Mouse (Mus musculus) bone marrow macrophage, adult 2 months (primary cell): ENCODE measurements around the gene Ptprm. TPM values are rescaled to one million over a fixed set of nuclear protein-coding genes. Genes with fewer than 3 reads are reported as not detected.

ENCODE experiments used
- H3K27ac ChIP-seq: 2 replicates; pipeline ENCODE4 v1.5.1; 2012; ENCODE audit warnings: low read depth, low read length; ENCODE audit not compliant: insufficient read depth
- H3K4me1 ChIP-seq: 2 replicates; pipeline ENCODE4 v1.6.1; 2012; ENCODE audit warnings: low read length; ENCODE audit not compliant: control insufficient read depth, insufficient read depth
- H3K4me3 ChIP-seq: 2 replicates; pipeline ENCODE4 v1.5.1; 2012; ENCODE audit warnings: mild to moderate bottlenecking, low read length, moderate library complexity; ENCODE audit not compliant: insufficient read depth
- CTCF ChIP-seq: IDR thresholded peaks from 2 replicates; pipeline ENCODE4 v1.5.1; 2012; ENCODE audit warnings: low read depth, mild to moderate bottlenecking, low read length, moderate library complexity
- POLR2A ChIP-seq: IDR thresholded peaks from 2 replicates; pipeline ENCODE4 v1.6.1; 2012; ENCODE audit warnings: mild to moderate bottlenecking, low read depth, low read length, borderline replicate concordance
- polyA plus RNA-seq: library from polyadenylated mRNA; stranded (reverse); fragments of >200 nt; gene quantifications from 2 replicates; pipeline ENCODE4 v1.2.4, GENCODE M21; 2012; ENCODE audit not compliant: missing spikeins, insufficient read depth, insufficient read length

Ptprm gene
- polyA plus RNA-seq, 1 experiment = 0.34 TPM

- Histone ChIP-seq H3K4me1 (peaks cover 56% of the 10 kb centered on the region), H3K27ac (peak overlapping the region; percentile 100), H3K4me3 (peak overlapping the region; percentile 34; the same call in 1 of the 2 replicates)
- TF ChIP-seq POLR2A (no peak), CTCF (no peak)
Measured at GRCm38 (mm10) chr17:66711221-66712016, 642.8 kb downstream of the Ptprm start.

DNA sequence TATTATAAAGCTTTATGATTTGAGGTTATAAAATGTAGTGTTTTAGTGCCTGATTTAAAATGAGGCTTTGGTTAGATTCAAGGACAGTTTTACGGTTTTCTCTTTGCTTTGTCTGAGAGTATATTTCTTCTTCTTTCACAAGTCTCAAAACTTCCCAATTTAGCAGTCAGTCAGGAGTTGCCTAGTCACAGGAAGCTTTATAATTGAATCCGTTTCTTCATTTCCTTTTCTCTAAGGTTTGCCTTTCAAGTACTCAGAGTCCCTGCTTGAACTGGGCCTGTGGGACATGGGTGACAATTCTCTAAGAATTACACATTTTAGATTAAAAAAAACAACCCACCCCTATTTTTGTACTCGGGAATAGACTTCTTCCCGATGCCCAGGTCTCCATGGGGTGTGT lies 643.7 kb downstream of the Ptprm start:
- H3K4me1 ChIP-seq = peaks cover 65% of the 10 kb centered on the region
- peak overlapping the region; percentile 100 for H3K27ac ChIP-seq
- TF ChIP-seq POLR2A (no peak), CTCF (no peak)
- peak overlapping the region; percentile 34; the same call in 1 of the 2 replicates for H3K4me3 ChIP-seq

DNA sequence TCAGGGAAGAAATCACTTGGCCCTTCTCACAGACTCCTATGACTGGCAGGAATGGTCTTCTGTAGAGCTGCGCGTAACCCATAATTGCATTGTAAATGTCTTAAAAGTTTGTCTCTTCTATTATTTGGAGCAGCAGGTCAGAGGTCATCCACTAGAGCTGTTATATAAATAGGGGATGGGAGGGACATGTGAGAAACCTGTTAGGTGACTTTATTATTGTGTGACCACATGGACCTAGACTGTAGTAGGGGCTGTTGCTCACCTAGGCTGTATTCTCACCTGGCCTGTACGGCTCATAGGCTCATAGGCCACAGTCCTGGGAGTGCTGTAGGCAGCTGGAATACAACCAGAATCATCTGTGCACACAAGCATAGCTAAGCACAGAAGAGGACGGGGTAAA lies 645.5 kb downstream of the Ptprm start:
- Histone ChIP-seq H3K27ac (no peak overlapping the region), H3K4me1 (peaks cover 68% of the 10 kb centered on the region), H3K4me3 (no peak overlapping the region)
- TF ChIP-seq POLR2A (no peak), CTCF (no peak)

- Histone ChIP-seq H3K4me3 (no peak overlapping the region), H3K27ac (no peak overlapping the region), H3K4me1 (peaks cover 64% of the 10 kb centered on the region)
- TF ChIP-seq CTCF (no peak), POLR2A (no peak)
Measured at GRCm38 (mm10) chr17:66707684-66708083, 646.6 kb downstream of the Ptprm start.

DNA sequence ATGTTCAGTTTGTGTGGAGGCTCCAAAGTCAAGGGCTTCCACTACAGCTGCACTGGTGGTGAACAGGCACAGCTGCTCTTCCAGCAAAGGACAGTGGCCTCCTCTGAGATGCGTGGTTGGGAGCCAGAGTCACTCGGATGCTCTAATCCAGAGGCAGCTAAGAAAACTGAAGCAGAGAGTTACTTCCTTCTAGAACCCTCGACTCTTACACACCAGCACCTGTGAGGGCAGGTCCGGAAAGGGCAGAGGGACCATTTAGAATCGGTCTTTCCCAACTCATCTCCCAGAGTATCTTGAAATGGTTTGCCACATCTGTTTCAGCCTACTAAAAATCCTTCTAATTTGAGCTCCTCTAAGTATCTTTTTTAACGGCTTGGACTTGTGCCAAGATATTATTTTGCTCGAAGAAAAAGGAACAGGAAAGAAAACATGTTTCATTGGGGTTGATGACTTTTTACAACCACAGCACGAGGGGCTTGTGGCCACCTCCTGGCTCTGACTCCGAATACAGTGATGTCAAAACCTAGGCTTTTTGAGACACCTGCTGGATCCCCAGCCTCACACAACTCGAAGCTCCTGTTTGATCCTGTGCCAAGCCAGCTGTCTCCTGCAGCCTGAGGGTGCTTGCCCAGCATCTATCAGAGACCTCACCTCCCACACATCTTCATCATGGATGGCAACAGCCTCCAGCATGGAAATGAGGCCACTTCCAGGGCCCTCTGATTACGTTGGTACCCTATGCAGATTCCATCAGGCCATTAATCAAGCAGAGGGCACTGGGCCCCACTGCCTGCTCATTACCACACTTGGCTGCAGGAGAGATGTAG lies 652.7 kb downstream of the Ptprm start:
- Histone ChIP-seq H3K4me1 (peaks cover 43% of the 10 kb centered on the region), H3K27ac (no peak overlapping the region), H3K4me3 (no peak overlapping the region)
- no peak for TF ChIP-seq CTCF
- TF ChIP-seq POLR2A = no peak

- Histone ChIP-seq H3K4me3 (no peak overlapping the region), H3K27ac (no peak overlapping the region), H3K4me1 (peaks cover 29% of the 10 kb centered on the region)
- TF ChIP-seq CTCF (no peak), POLR2A (no peak)
Measured at GRCm38 (mm10) chr17:66699896-66700295, 654.4 kb downstream of the Ptprm start.

- Histone ChIP-seq H3K4me3 (no peak overlapping the region), H3K27ac (no peak overlapping the region), H3K4me1 (peaks cover 23% of the 10 kb centered on the region)
- no peak for TF ChIP-seq CTCF
- TF ChIP-seq POLR2A = no peak
Measured at GRCm38 (mm10) chr17:66697650-66698049, 656.6 kb downstream of the Ptprm start.

DNA sequence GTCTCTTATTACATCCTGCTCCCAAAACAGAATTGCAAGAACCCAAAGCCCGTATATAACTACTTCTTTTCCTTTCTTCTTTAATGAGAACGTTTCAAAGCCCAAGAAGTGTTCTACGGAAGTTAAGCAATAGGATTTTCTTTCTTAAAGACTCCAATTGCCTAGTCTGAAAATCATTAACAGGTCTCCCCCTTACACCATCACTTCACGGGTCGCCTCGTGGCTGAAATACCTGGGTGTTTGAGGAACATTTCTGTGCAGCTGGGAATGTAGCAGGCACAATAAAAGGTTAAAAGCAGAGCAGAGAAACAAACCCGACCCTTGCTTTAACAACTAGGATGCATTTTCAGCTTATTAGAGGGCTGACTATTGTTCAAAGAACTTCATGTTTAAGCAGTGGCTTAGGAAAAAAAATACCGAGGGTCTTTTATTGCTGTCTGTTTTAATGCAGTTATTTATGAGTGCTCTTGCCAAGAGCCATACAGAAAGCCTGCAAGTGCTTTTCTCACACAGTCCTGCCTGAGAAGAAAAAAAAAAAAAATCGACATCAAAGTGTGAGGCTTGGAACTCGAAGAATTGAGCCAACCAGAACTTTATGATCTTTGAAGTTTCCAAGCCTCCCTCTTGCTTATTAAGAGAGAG lies 657.6 kb downstream of the Ptprm start:
- peaks cover 14% of the 10 kb centered on the region for H3K4me1 ChIP-seq
- H3K27ac ChIP-seq = no peak overlapping the region
- no peak overlapping the region for H3K4me3 ChIP-seq
- TF ChIP-seq POLR2A (no peak), CTCF (no peak)

DNA sequence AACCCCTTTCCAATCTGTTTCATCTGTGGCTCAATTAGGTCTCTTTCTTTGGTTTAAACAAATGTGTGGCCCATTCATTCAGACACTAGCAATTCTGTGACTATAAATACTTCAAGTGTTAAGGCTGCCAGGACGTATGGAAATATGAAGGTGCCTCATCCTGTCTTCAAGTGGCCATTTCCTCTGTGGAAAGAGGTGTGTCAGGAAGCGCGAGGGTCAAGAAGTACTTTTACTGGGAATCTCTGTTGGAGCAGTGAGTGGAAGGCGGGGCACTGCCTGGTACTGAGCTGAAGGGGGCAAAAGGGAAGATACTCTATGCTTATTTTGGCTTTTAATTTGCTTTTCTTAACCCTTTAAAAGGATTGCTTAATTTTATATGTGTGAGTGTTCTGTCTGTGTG lies 659.9 kb downstream of the Ptprm start:
- no peak for TF ChIP-seq CTCF
- TF ChIP-seq POLR2A = no peak
- H3K4me3 ChIP-seq = no peak overlapping the region

More for the DNA sequence above, 659.9 kb downstream of the Ptprm start:
- no peak overlapping the region for H3K27ac ChIP-seq
- H3K4me1 ChIP-seq = peaks cover 7% of the 10 kb centered on the region
